Mouse (Mus musculus): ENCODE data around the gene Gm3072. TPM values are rescaled to one million over a fixed set of nuclear protein-coding genes. Genes with fewer than 3 reads are reported as not detected.

Gene Gm3072
- polyA plus RNA-seq (2014; fragmentation: Illumina TruSeq; extraction: RNeasy Lipid Tissue Mini Kit (QIAGEN cat#74804); ENCODE audit: low read depth, low replicate concordance): not detected

GRCm38 (mm10) chr14:41624512-41624911 is at the start of gene Gm3072:
Gene Gm3072 (minus strand): TSS chr14:41624612.

DNA sequence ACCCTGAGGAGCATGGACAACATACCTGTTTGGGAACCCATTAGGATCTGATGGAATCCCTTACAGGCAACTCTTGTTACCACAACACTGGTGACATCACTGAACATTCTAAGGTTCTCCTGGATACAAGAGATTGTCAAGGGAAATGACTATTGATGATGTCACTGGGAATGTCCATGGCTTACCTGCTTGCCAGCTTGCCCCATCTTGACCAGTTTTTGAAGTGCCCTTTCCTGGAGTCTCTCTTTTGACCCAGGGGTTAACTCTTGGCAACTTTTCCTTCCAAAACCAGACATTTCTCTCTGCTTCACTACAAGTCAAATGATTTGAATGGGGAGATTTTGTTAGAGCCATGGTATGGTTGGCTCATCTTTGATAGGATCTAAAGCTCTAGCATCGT is 22.0 kb upstream of the Gm3072 start, which contains the start of gene Gm3676:
Gene Gm3676, minus strand, starts transcription at position 101 of the 400 bp plus-strand sequence.

DNA sequence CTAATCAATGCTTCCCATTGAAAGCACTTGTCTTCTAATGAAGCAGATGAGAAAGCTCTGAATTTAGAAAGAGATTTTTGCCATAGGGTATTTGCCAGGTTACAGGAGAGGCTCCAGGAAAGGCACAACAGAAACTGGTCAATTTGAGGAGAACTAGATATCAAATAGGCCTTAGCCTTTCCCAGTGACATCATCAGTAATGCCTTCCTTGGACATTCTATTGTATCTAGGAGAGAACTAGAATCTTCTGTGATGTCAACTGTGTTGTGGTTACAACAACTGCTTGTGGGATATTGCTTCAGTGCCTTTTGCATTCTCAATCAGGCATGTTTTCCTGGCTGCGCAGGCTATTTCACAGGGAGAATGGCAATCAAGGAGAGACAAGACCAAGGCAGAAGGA is 51.5 kb downstream of the Gm3072 start, which contains the start of gene 1700049E17Rik2:
Gene 1700049E17Rik2, plus strand, starts transcription at position 301 of the 400 bp plus-strand sequence.

Other genes starting within 250 kb of the Gm3072 start
- not detected for gene Gm7945, start 238.2 kb downstream of the Gm3072 start, polyA plus RNA-seq (2014; fragmentation: Illumina TruSeq; extraction: RNeasy Lipid Tissue Mini Kit (QIAGEN cat#74804); ENCODE audit: low read depth, low replicate concordance)
- not detected for gene Gm6482, start 216.3 kb downstream of the Gm3072 start, polyA plus RNA-seq (2014; fragmentation: Illumina TruSeq; extraction: RNeasy Lipid Tissue Mini Kit (QIAGEN cat#74804); ENCODE audit: low read depth, low replicate concordance)
- not detected for gene Gm7954, start 171.1 kb downstream of the Gm3072 start, polyA plus RNA-seq (2014; fragmentation: Illumina TruSeq; extraction: RNeasy Lipid Tissue Mini Kit (QIAGEN cat#74804); ENCODE audit: low read depth, low replicate concordance)
- not detected for gene Gm3486, start 135.1 kb downstream of the Gm3072 start, polyA plus RNA-seq (2014; fragmentation: Illumina TruSeq; extraction: RNeasy Lipid Tissue Mini Kit (QIAGEN cat#74804); ENCODE audit: low read depth, low replicate concordance)
- not detected for gene Gm7970, start 69.0 kb downstream of the Gm3072 start, polyA plus RNA-seq (2014; fragmentation: Illumina TruSeq; extraction: RNeasy Lipid Tissue Mini Kit (QIAGEN cat#74804); ENCODE audit: low read depth, low replicate concordance)
- gene 1700049E17Rik2, start 51.4 kb downstream of the Gm3072 start, polyA plus RNA-seq (2014; fragmentation: Illumina TruSeq; extraction: RNeasy Lipid Tissue Mini Kit (QIAGEN cat#74804); ENCODE audit: low read depth, low replicate concordance): not detected
- gene Gm3676, start 21.9 kb upstream of the Gm3072 start, polyA plus RNA-seq (2014; fragmentation: Illumina TruSeq; extraction: RNeasy Lipid Tissue Mini Kit (QIAGEN cat#74804); ENCODE audit: low read depth, low replicate concordance): not detected
- not detected for gene Gm8068, start 77.3 kb upstream of the Gm3072 start, polyA plus RNA-seq (2014; fragmentation: Illumina TruSeq; extraction: RNeasy Lipid Tissue Mini Kit (QIAGEN cat#74804); ENCODE audit: low read depth, low replicate concordance)
- gene Gm7929, start 126.0 kb upstream of the Gm3072 start, polyA plus RNA-seq (2014; fragmentation: Illumina TruSeq; extraction: RNeasy Lipid Tissue Mini Kit (QIAGEN cat#74804); ENCODE audit: low read depth, low replicate concordance): not detected
- gene Gm47189, start 147.8 kb upstream of the Gm3072 start, polyA plus RNA-seq (2014; fragmentation: Illumina TruSeq; extraction: RNeasy Lipid Tissue Mini Kit (QIAGEN cat#74804); ENCODE audit: low read depth, low replicate concordance): not detected